Mouse (Mus musculus) urinary bladder, postnatal 36 days (tissue): ENCODE measurements around the gene Olfr71.

Experiments used
- DNase-seq, 2 experiments: peaks; one replicate each; pipeline ENCODE4 v3.0.0; 2022; ENCODE audit warnings: low spot score in 2 of 2, mixed read lengths in 1 of 2

Gene Olfr71

GRCm38 (mm10) chr4:43656339-43657109, 53.5 kb downstream of the Olfr71 start, which contains the start of gene Hint2:
TSS of gene Hint2 (minus strand) at chr4:43656466.
- DNase-seq = peak; percentile 89 to 92

GRCm38 (mm10) chr4:43655656-43656338, 54.3 kb downstream of the Olfr71 start:
- DNase-seq = no peak
